Mouse (Mus musculus) liver, embryonic 15.5 days (tissue): ENCODE measurements at regions not wholly inside any gene's neighbourhood (a gene's known extent, or its start where the extent isn't known, plus 50 kb on each side); places are given as distances from the start of the nearest gene placed in this dataset.
"Not testable (repeated sequence)": the region's sequence is repeated elsewhere in the genome, so short reads cannot be mapped to it uniquely, and the experiment has no call there.

Experiments used
- ATAC-seq: fragments of 200-750 bp; cut with Nextera tagmentation; 2 replicates; pipeline ENCODE4 v1.8.0; 2017; ENCODE audit warnings: moderate number of reproducible peaks, mild to moderate bottlenecking, moderate library complexity; ENCODE audit not compliant: insufficient read depth
- H3K27ac ChIP-seq: fragments of 300-500 bp; sonication (generic); replicated peaks from 2 replicates; pipeline ENCODE4 v1.5.1; 2015; ENCODE audit warnings: mild to moderate bottlenecking, inconsistent platforms
- H3K27me3 ChIP-seq: fragments of 300-500 bp; sonication (generic); 2 replicates; pipeline ENCODE4 v1.6.1; 2015; ENCODE audit warnings: mild to moderate bottlenecking, inconsistent platforms
- H3K36me3 ChIP-seq: fragments of 300-500 bp; sonication (generic); replicated peaks from 2 replicates; pipeline ENCODE4 v1.6.1; 2015; ENCODE audit warnings: moderate library complexity, mild to moderate bottlenecking, inconsistent platforms
- H3K4me1 ChIP-seq: fragments of 300-500 bp; sonication (generic); replicated peaks from 2 replicates; pipeline ENCODE4 v1.6.1; 2015; ENCODE audit warnings: inconsistent platforms
- H3K4me2 ChIP-seq: fragments of 300-500 bp; sonication (generic); 2 replicates; pipeline ENCODE4 v1.6.1; 2015; ENCODE audit warnings: moderate library complexity, mild to moderate bottlenecking, inconsistent platforms
- H3K4me3 ChIP-seq: fragments of 300-500 bp; sonication (generic); replicated peaks from 2 replicates; pipeline ENCODE4 v1.5.1; 2015; ENCODE audit warnings: mild to moderate bottlenecking, inconsistent platforms
- H3K9ac ChIP-seq: fragments of 300-500 bp; sonication (generic); 2 replicates; pipeline ENCODE4 v1.6.1; 2015; ENCODE audit warnings: moderate library complexity, mild to moderate bottlenecking, inconsistent platforms
- H3K9me3 ChIP-seq: fragments of 300-500 bp; sonication (generic); replicated peaks from 2 replicates; pipeline ENCODE4 v1.6.1; 2016; ENCODE audit warnings: inconsistent platforms
- WGBS: fragments of 180-500 bp; shearing (Covaris S2); methylation state at CpG from one replicate; pipeline ENCODE4 v1.1.7; 2015; ENCODE audit warnings: mixed read lengths; ENCODE audit not compliant: insufficient replicate concordance; 5-methylcytosine and 5-hydroxymethylcytosine counted together

DNA sequence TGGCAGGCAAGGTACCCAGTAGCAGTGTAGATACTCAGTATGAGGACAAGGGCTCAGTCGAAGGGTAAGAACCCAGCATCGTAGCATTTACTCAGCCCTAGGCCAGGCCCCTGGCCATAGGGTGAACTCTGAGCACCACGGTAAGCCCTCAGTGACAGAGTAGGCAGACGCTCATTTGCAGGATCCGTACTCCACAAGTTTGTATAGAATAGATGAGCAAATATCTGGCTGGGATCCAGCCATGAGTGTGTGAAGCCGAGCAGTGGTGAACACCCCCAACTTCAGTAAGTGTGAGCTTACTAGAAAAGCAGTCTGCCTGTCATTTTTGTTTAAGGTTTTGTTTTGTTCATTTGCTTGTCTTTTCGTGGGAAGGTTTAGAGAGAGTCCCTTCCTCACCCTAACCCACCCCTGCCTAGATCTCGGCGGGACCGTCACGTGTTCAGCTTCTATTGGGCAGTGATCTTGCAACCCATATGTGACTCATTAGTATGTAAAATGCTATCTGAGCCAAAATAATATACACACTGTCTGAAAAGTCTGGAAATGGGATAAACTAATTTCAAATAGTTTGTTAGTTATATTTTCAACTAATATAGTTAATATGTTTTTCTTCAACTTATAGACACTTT lies 76.3 kb downstream of the Gm5447 start:
- no peak overlapping the region for H3K27ac ChIP-seq
- 69% methylated on average over 11 of the region's 11 CpGs for WGBS
- H3K9ac ChIP-seq: no peak overlapping the region
- H3K27me3 ChIP-seq: no peaks in the 10 kb centered on the region; the same call in 1 of the 2 replicates
- H3K4me3 ChIP-seq: no peak overlapping the region
- no peak for ATAC-seq
- no peak overlapping the region for H3K4me2 ChIP-seq
- H3K4me1 ChIP-seq: no peaks in the 10 kb centered on the region
- H3K36me3 ChIP-seq: no peaks in the 10 kb centered on the region
- no peaks in the 10 kb centered on the region for H3K9me3 ChIP-seq

DNA sequence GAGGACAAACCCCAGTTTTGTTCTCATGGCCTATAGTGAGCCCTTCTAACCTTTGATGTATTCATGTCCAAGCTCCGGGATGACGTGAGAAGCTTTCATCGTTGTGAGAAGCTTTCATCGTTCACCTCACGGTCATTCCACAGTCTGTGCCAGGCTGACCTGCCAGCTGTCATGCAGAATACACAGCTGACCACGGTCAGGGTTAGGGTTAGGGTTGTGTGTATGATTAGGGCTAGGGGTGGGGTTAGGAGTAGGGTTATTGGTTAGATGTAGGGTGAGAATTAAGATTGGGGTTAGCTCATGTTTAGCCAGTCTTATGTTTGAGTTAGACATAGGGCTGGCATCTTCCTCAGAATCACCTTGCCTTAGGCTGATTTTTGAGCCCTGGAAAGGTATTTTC lies 77.6 kb downstream of the Gm5447 start:
- not testable (repeated sequence) for H3K9ac ChIP-seq, H3K36me3 ChIP-seq, H3K27ac ChIP-seq, ATAC-seq, H3K27me3 ChIP-seq, H3K4me1 ChIP-seq, H3K4me3 ChIP-seq, H3K4me2 ChIP-seq, H3K9me3 ChIP-seq
- WGBS: no CpG with 5 or more reads among the region's 6 CpGs

GRCm38 (mm10) chr13:31054356-31054755 lies 80.4 kb downstream of the Gm5447 start:
- WGBS: 79% methylated on average over 8 of the region's 8 CpGs
- H3K9me3 ChIP-seq: no peaks in the 10 kb centered on the region
- H3K4me2 ChIP-seq: no peak overlapping the region
- H3K9ac ChIP-seq: no peak overlapping the region
- no peaks in the 10 kb centered on the region for H3K4me1 ChIP-seq
- no peak for ATAC-seq
- no peaks in the 10 kb centered on the region for H3K27me3 ChIP-seq
- no peak overlapping the region for H3K27ac ChIP-seq
- no peak overlapping the region for H3K4me3 ChIP-seq
- no peaks in the 10 kb centered on the region for H3K36me3 ChIP-seq

- H3K4me1 ChIP-seq: no peaks in the 10 kb centered on the region
- H3K4me2 ChIP-seq: no peak overlapping the region
- ATAC-seq: no peak
- no peaks in the 10 kb centered on the region for H3K36me3 ChIP-seq
- H3K9me3 ChIP-seq: no peaks in the 10 kb centered on the region
- H3K9ac ChIP-seq: no peak overlapping the region
- H3K27ac ChIP-seq: no peak overlapping the region
- no peaks in the 10 kb centered on the region for H3K27me3 ChIP-seq
- no peak overlapping the region for H3K4me3 ChIP-seq
- 55% methylated on average over 5 of the region's 5 CpGs for WGBS
These were observed 81.5 kb downstream of the Gm5447 start for GRCm38 (mm10) chr13:31055376-31056083.

DNA sequence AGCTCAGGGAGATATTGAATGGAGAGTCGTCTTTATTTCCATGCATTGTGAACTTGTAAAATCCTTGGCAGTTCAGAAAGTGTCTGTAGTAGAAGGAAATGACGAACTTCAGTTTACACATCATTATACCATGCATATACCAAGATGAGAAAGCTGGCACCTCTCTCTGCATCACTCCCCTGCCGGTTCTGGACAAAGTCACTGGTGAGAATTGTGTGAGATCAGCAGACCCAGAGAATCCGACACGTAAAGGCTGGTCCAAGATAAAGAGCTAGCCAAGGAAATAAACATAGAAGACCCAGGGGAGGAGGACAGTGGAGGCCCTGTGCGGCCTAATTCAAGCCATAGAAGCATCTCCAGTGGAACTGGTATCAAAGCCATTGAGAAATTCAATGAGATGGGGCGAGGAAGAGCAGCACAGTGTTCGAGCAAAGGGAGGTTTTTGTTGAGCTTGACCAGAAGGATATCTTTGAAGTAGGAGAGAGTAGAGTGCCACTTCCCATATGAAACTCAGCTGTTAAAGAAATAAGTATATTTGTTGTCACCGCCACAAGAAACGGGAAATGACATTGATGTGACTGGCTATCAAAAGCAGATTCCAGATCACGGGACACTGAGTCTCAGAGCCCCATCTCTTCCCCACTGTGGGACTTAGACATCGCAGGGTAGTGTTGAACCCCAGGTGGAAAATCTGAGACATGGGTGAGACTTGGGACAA lies 82.3 kb downstream of the Gm5447 start:
- no peak for ATAC-seq
- H3K9ac ChIP-seq: no peak overlapping the region
- no peaks in the 10 kb centered on the region for H3K4me1 ChIP-seq
- H3K36me3 ChIP-seq: no peaks in the 10 kb centered on the region
- H3K9me3 ChIP-seq: no peaks in the 10 kb centered on the region
- no peak overlapping the region for H3K27ac ChIP-seq
- H3K27me3 ChIP-seq: no peaks in the 10 kb centered on the region
- no peak overlapping the region for H3K4me2 ChIP-seq
- no peak overlapping the region for H3K4me3 ChIP-seq
- 65% methylated on average over 12 of the region's 12 CpGs for WGBS

GRCm38 (mm10) chr13:31060916-31061431 lies 87.0 kb downstream of the Gm5447 start:
- H3K9me3 ChIP-seq: no peaks in the 10 kb centered on the region
- ATAC-seq: no peak
- no peaks in the 10 kb centered on the region for H3K4me1 ChIP-seq
- H3K36me3 ChIP-seq: no peaks in the 10 kb centered on the region
- H3K27me3 ChIP-seq: no peaks in the 10 kb centered on the region
- no peak overlapping the region for H3K4me2 ChIP-seq
- no peak overlapping the region for H3K4me3 ChIP-seq
- H3K27ac ChIP-seq: no peak overlapping the region
- WGBS: 45% methylated on average over 6 of the region's 6 CpGs
- no peak overlapping the region for H3K9ac ChIP-seq

DNA sequence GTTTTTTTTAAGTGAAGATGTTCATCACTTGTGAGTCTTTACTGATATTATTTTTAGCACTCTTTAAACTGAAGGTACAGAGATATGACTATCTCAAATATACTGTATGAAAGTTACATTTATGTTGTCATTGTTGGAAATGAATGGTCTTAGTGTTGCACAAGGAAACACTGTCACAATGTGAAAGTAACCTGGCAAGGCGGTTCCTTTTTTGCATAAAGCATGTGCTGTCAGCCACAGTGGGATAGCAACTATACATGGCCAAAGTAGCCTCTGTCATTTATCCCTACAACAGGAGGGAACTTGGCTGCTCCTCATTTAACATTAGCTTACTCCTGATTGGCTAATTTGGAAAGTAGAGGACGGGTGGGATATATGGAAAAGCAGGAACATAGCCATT lies 94.3 kb downstream of the Gm5447 start:
- H3K36me3 ChIP-seq: no peaks in the 10 kb centered on the region
- no peak overlapping the region for H3K9ac ChIP-seq
- no peaks in the 10 kb centered on the region for H3K27me3 ChIP-seq
- no peak overlapping the region for H3K4me3 ChIP-seq
- no peak overlapping the region for H3K4me2 ChIP-seq
- WGBS: 49% methylated on average over 2 of the region's 2 CpGs
- H3K9me3 ChIP-seq: no peaks in the 10 kb centered on the region
- ATAC-seq: no peak
- no peak overlapping the region for H3K27ac ChIP-seq
- no peaks in the 10 kb centered on the region for H3K4me1 ChIP-seq

DNA sequence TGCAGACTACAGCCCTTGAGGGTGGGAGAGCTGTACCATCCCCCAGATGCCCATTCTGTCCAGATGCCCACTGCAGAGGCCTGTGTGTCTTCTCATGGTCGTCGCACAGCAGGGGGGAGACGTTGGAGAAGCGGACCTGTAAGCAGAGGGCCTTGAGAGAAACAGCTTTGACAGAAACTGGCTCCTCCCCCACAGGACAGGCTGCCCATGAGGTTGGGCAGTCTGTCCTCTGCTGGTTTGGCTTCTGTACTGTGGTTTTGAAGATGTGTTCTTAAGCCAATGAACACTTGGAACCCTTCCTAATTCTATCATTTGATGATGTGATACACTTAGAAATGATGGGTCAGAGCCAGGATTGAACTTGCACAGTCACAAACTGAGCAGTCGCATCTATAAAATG lies 102.5 kb downstream of the Gm5447 start:
- Histone ChIP-seq H3K9me3 (no peaks in the 10 kb centered on the region), H3K9ac (no peak overlapping the region), H3K36me3 (no peaks in the 10 kb centered on the region), H3K27me3 (peaks cover 18% of the 10 kb centered on the region), H3K4me3 (no peak overlapping the region), H3K4me2 (no peak overlapping the region), H3K4me1 (no peaks in the 10 kb centered on the region), H3K27ac (no peak overlapping the region)
- WGBS: 40% methylated on average over 5 of the region's 5 CpGs
- no peak for ATAC-seq

- H3K9ac ChIP-seq: no peak overlapping the region
- no peak overlapping the region for H3K27ac ChIP-seq
- no peaks in the 10 kb centered on the region for H3K9me3 ChIP-seq
- no peak overlapping the region for H3K4me2 ChIP-seq
- H3K27me3 ChIP-seq: peaks cover 18% of the 10 kb centered on the region
- WGBS: 42% methylated on average over 3 of the region's 3 CpGs
- H3K4me1 ChIP-seq: no peaks in the 10 kb centered on the region
- ATAC-seq: no peak
- H3K4me3 ChIP-seq: no peak overlapping the region
- no peaks in the 10 kb centered on the region for H3K36me3 ChIP-seq
These were observed 104.7 kb downstream of the Gm5447 start for GRCm38 (mm10) chr13:31078751-31079150.

- Histone ChIP-seq H3K4me1 (no peaks in the 10 kb centered on the region), H3K9me3 (no peaks in the 10 kb centered on the region), H3K36me3 (no peaks in the 10 kb centered on the region), H3K9ac (no peak overlapping the region), H3K4me3 (no peak overlapping the region), H3K27me3 (peaks cover 21% of the 10 kb centered on the region), H3K4me2 (no peak overlapping the region), H3K27ac (no peak overlapping the region)
- 21% methylated on average over 4 of the region's 4 CpGs for WGBS
- no peak for ATAC-seq
These were observed 106.2 kb downstream of the Gm5447 start for GRCm38 (mm10) chr13:31080215-31080614.

DNA sequence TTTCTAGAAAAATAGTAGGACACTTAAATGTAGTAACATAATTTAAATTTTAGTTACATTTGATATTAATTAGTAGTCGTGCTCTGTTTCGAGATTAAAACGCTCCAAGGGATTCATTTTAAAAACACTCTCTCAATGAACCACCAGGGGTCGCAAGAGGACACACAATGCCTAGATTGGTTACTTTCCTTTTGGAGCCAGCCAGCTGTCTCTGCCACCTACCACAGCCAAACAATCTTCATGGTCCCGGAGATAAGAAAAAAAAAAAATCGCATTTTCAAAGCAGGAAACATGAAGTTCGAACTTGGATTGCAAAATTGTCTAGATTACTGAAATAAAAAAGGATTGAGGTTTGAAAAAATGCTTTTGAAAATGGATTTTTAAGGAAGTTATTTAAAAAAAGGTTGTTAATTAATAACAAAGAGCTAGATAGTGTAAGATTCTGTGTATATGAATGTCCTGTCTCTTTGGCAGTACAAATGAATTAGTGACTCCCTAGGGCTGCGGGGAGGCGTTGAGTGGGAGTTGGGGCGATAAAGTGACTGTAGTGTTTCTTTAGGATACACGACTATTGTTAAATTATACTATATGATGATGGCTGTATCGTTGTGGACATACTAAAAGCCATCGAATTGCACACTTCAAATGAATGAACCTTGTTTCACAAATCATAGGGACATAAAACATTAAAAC lies 108.6 kb downstream of the Gm5447 start:
- no peaks in the 10 kb centered on the region for H3K9me3 ChIP-seq
- H3K27ac ChIP-seq: no peak overlapping the region
- no peak overlapping the region for H3K4me2 ChIP-seq
- H3K27me3 ChIP-seq: peaks cover 21% of the 10 kb centered on the region
- no peak overlapping the region for H3K9ac ChIP-seq
- ATAC-seq: no peak
- H3K36me3 ChIP-seq: no peaks in the 10 kb centered on the region
- 24% methylated on average over 13 of the region's 13 CpGs for WGBS
- H3K4me1 ChIP-seq: no peaks in the 10 kb centered on the region
- H3K4me3 ChIP-seq: no peak overlapping the region
